Mouse (Mus musculus) liver, embryonic 14.5 days (tissue): ENCODE data around the gene Nadsyn1. TPM values are rescaled to one million over a fixed set of nuclear protein-coding genes. Genes with fewer than 3 reads are reported as not detected.

Experiments used
- ATAC-seq: fragments of 200-750 bp; cut with Nextera tagmentation; 2 replicates; pipeline ENCODE4 v1.8.0; 2017; ENCODE audit warnings: moderate number of reproducible peaks, mild to moderate bottlenecking, moderate library complexity; ENCODE audit not compliant: insufficient read depth
- DNase-seq, 3 experiments: peaks; one replicate each; pipeline ENCODE4 v3.0.0-alpha.2; 2012 to 2013; ENCODE audit warnings: low read depth in 3 of 3, low spot score in 3 of 3
- H3K27ac ChIP-seq: fragments of 300-500 bp; sonication (generic); 2 replicates; pipeline ENCODE4 v1.5.1; 2014; ENCODE audit warnings: moderate library complexity, mild to moderate bottlenecking, control low read depth, inconsistent platforms
- H3K27me3 ChIP-seq: fragments of 300-500 bp; sonication (generic); 2 replicates; pipeline ENCODE4 v1.6.1; 2014; ENCODE audit warnings: mild to moderate bottlenecking, low read length, moderate library complexity; ENCODE audit not compliant: control insufficient read depth, insufficient read depth
- H3K36me3 ChIP-seq: fragments of 300-500 bp; sonication (generic); replicated peaks from 2 replicates; pipeline ENCODE4 v1.6.1; 2014; ENCODE audit warnings: low read depth; ENCODE audit not compliant: control insufficient read depth, insufficient read depth
- H3K4me1 ChIP-seq, 2 experiments: fragments of 200-500 bp in 1 of 2; fragments of 300-500 bp in 1 of 2; sonication (generic) in 1 of 2; replicated peaks; 2 replicates each; pipeline ENCODE4 v1.6.1; 2012 to 2014; ENCODE audit warnings: antibody characterized with exemption in 1 of 2, inconsistent platforms in 1 of 2, low read length in 1 of 2; ENCODE audit not compliant: control insufficient read depth in 2 of 2, insufficient read depth in 2 of 2
- H3K4me2 ChIP-seq: fragments of 300-500 bp; sonication (generic); 2 replicates; pipeline ENCODE4 v1.6.1; 2014; ENCODE audit warnings: low read depth, mild to moderate bottlenecking, control low read depth, moderate library complexity
- H3K4me3 ChIP-seq, 2 experiments: fragments of 200-500 bp in 1 of 2; fragments of 300-500 bp in 1 of 2; sonication (generic) in 1 of 2; 2 replicates each; pipeline ENCODE4 v1.5.1; 2012 to 2014; ENCODE audit warnings: low read depth in 2 of 2, low read length in 2 of 2, mild to moderate bottlenecking in 2 of 2, control low read depth in 1 of 2, inconsistent platforms in 1 of 2, moderate library complexity in 1 of 2; ENCODE audit not compliant: insufficient read depth in 1 of 2
- H3K9ac ChIP-seq: fragments of 300-500 bp; sonication (generic); replicated peaks from 2 replicates; pipeline ENCODE4 v1.6.1; 2014; ENCODE audit warnings: mild to moderate bottlenecking, control low read depth, moderate library complexity
- H3K9me3 ChIP-seq: fragments of 300-500 bp; sonication (generic); 2 replicates; pipeline ENCODE4 v1.6.1; 2016; ENCODE audit warnings: low read length, mixed read lengths; ENCODE audit not compliant: control insufficient read depth
- CTCF ChIP-seq: IDR thresholded peaks from 2 replicates; pipeline ENCODE4 v1.5.1; 2016; ENCODE audit warnings: antibody characterized with exemption, low read depth, control low read depth
- EP300 ChIP-seq: IDR thresholded peaks from 2 replicates; pipeline ENCODE4 v1.6.1; 2016; ENCODE audit warnings: antibody characterized with exemption, low read depth
- WGBS: fragments of 180-500 bp; shearing (Covaris S2); extraction: QIAGEN DNeasy Blood & Tissue Kit; methylation state at CpG from one replicate; pipeline ENCODE4 v1.1.7; 2014; ENCODE audit not compliant: insufficient replicate concordance; 5-methylcytosine and 5-hydroxymethylcytosine counted together
- polyA plus RNA-seq, 2 experiments: library from polyadenylated mRNA; depleted of rRNA in 1 of 2; stranded (reverse) in 1 of 2; unstranded in 1 of 2; fragments of >200 nt; fragmentation: Nextera tagmentation in 1 of 2; extraction: Ambion mirVana in 1 of 2; gene quantifications; 2 replicates each; pipeline versions ENCODE4 v1.2.1 to v1.2.3; 2012 to 2014

Gene Nadsyn1
- polyA plus RNA-seq, 2 experiments: 7.1 to 7.6 TPM

GRCm38 (mm10) chr7:143829504-143830331, 7.1 kb upstream of the Nadsyn1 start:
- TF ChIP-seq EP300: no peak
- peak; percentile 92 for TF ChIP-seq CTCF
- peak overlapping the region; percentile 79 to 84 for H3K4me3 ChIP-seq
- H3K4me2 ChIP-seq: peak overlapping the region; percentile 90
- WGBS: 1% methylated on average over 37 of the region's 37 CpGs
- H3K4me1 ChIP-seq: peaks cover 0 to 16% of the 10 kb centered on the region in 2 experiments; a peak in 3 of 4 replicates
- H3K27me3 ChIP-seq: no peaks in the 10 kb centered on the region
- peak; percentile 95 to 96 (median 95) for DNase-seq
- peak; percentile 94 for ATAC-seq
- H3K9ac ChIP-seq: peak overlapping the region; percentile 79
- H3K27ac ChIP-seq: peak overlapping the region; percentile 82
- no peaks in the 10 kb centered on the region for H3K36me3 ChIP-seq
- H3K9me3 ChIP-seq: no peaks in the 10 kb centered on the region

GRCm38 (mm10) chr7:143826985-143827384, 4.3 kb upstream of the Nadsyn1 start:
- Histone ChIP-seq H3K27me3 (no peaks in the 10 kb centered on the region), H3K9me3 (no peaks in the 10 kb centered on the region), H3K4me2 (no peak overlapping the region), H3K4me1 (peaks cover 2 to 18% of the 10 kb centered on the region in 2 experiments), H3K9ac (no peak overlapping the region), H3K27ac (no peak overlapping the region), H3K4me3 (no peak overlapping the region), H3K36me3 (no peaks in the 10 kb centered on the region)
- 70% methylated on average over 2 of the region's 2 CpGs for WGBS
- ATAC-seq: no peak
- no peak for DNase-seq
- TF ChIP-seq EP300 (no peak), CTCF (no peak)

- H3K4me2 ChIP-seq: peak overlapping the region; percentile 80
- 62% methylated on average over 4 of the region's 4 CpGs for WGBS
These were observed 587 bp upstream of the Nadsyn1 start for GRCm38 (mm10) chr7:143823266-143823605.

GRCm38 (mm10) chr7:143821241-143821640, 1.4 kb downstream of the Nadsyn1 start:
- no peak for ATAC-seq
- no peak for TF ChIP-seq CTCF
- TF ChIP-seq EP300: no peak
- peak overlapping the region; percentile 80 for H3K4me2 ChIP-seq
- no peak for DNase-seq
- no peak overlapping the region for H3K4me3 ChIP-seq
- no peaks in the 10 kb centered on the region for H3K36me3 ChIP-seq
- H3K27me3 ChIP-seq: no peaks in the 10 kb centered on the region
- H3K27ac ChIP-seq: no peak overlapping the region
- WGBS: 61% methylated on average over 2 of the region's 2 CpGs
- H3K9ac ChIP-seq: no peak overlapping the region
- H3K9me3 ChIP-seq: no peaks in the 10 kb centered on the region
- peaks cover 5 to 20% of the 10 kb centered on the region in 2 experiments for H3K4me1 ChIP-seq

More at GRCm38 (mm10) chr7:143823266-143823605, 587 bp upstream of the Nadsyn1 start:
- no peaks in the 10 kb centered on the region for H3K9me3 ChIP-seq
- H3K36me3 ChIP-seq: no peaks in the 10 kb centered on the region
- H3K27me3 ChIP-seq: no peaks in the 10 kb centered on the region
- peak overlapping the region; percentile 44 to 50 for H3K4me3 ChIP-seq
- H3K27ac ChIP-seq: no peak overlapping the region
- H3K4me1 ChIP-seq: peaks cover 5 to 20% of the 10 kb centered on the region in 2 experiments
- ATAC-seq: no peak
- DNase-seq: no peak
- H3K9ac ChIP-seq: peak overlapping the region; percentile 64
- no peak for TF ChIP-seq CTCF
- no peak for TF ChIP-seq EP300

GRCm38 (mm10) chr7:143819201-143819600, 3.4 kb downstream of the Nadsyn1 start:
- ATAC-seq: no peak
- Histone ChIP-seq H3K9ac (no peak overlapping the region), H3K27ac (no peak overlapping the region), H3K9me3 (no peaks in the 10 kb centered on the region), H3K27me3 (no peaks in the 10 kb centered on the region), H3K36me3 (peaks cover 3% of the 10 kb centered on the region; the same call in 1 of the 2 replicates), H3K4me1 (peaks cover 5 to 20% of the 10 kb centered on the region in 2 experiments), H3K4me3 (no peak overlapping the region), H3K4me2 (no peak overlapping the region)
- no peak for TF ChIP-seq CTCF
- no peak for TF ChIP-seq EP300
- WGBS: 71% methylated on average over 4 of the region's 4 CpGs
- DNase-seq: no peak
